Mouse (Mus musculus) ES-E14 (cell line): ENCODE results near the gene Vmn1r101. TPM values are rescaled to one million over a fixed set of nuclear protein-coding genes. Genes with fewer than 3 reads are reported as not detected.
"Not testable (repeated sequence)": the region's sequence is repeated elsewhere in the genome, so short reads cannot be mapped to it uniquely, and the experiment has no call there.

ENCODE experiments used
- DNase-seq: peaks from one replicate; pipeline ENCODE4 v3.0.0-alpha.2; 2013; ENCODE audit warnings: low read depth, low spot score
- H3K27ac ChIP-seq: 2 replicates; pipeline ENCODE4 v1.5.1; 2012; ENCODE audit warnings: low read depth, mild to moderate bottlenecking, low read length, moderate library complexity, mixed read lengths; ENCODE audit not compliant: poor library complexity, insufficient read depth, severe bottlenecking
- H3K36me3 ChIP-seq: 2 replicates; pipeline ENCODE4 v1.6.1; 2012; ENCODE audit warnings: mild to moderate bottlenecking, low read length, moderate library complexity, mixed read lengths; ENCODE audit not compliant: control insufficient read depth, poor library complexity, insufficient read depth, severe bottlenecking
- H3K4me1 ChIP-seq, 2 experiments: fragments of 150-350 bp in 1 of 2; sonication (generic) in 1 of 2; 2 replicates each; pipeline ENCODE4 v1.6.1; 2012; ENCODE audit warnings: low read length in 2 of 2, mild to moderate bottlenecking in 1 of 2, mixed read lengths in 1 of 2; ENCODE audit not compliant: control insufficient read depth in 2 of 2, insufficient read depth in 2 of 2, poor library complexity in 1 of 2
- H3K4me3 ChIP-seq, 2 experiments: fragments of 150-350 bp in 1 of 2; sonication (generic) in 1 of 2; 2 replicates each; pipeline ENCODE4 v1.5.1; 2012; ENCODE audit warnings: low read length in 2 of 2, low read depth in 1 of 2, mild to moderate bottlenecking in 1 of 2, mixed read lengths in 1 of 2; ENCODE audit not compliant: insufficient read depth in 1 of 2, poor library complexity in 1 of 2, severe bottlenecking in 1 of 2
- H3K9ac ChIP-seq: 2 replicates; pipeline ENCODE4 v1.6.1; 2012; ENCODE audit warnings: low read depth, mild to moderate bottlenecking, low read length, mixed read lengths; ENCODE audit not compliant: poor library complexity, insufficient read depth, severe bottlenecking
- H3K9me3 ChIP-seq: fragments of 150-350 bp; sonication (generic); 2 replicates; pipeline ENCODE4 v1.6.1; 2012; ENCODE audit warnings: low read depth, mild to moderate bottlenecking, low read length; ENCODE audit not compliant: control insufficient read depth, insufficient read depth
- in situ Hi-C, 2 experiments: fragments of 600-800 bp; cut with MboI; formaldehyde crosslinking; loops; one replicate each; pipeline ENCODE4 v1.15.1; 2025; ENCODE audit warnings: low sequenced_read_pairs in 2 of 2, inconsistent platforms in 1 of 2; ENCODE audit not compliant: unreplicated experiment in 2 of 2
- total RNA-seq: library from RNA; depleted of rRNA; stranded (reverse); fragments of 300-350 nt; gene quantifications from 2 replicates; pipeline ENCODE4 v1.2.3, GENCODE M21; 2012; rRNA removed

Vmn1r101 gene
- total RNA-seq: not detected in 2 replicates

DNA sequence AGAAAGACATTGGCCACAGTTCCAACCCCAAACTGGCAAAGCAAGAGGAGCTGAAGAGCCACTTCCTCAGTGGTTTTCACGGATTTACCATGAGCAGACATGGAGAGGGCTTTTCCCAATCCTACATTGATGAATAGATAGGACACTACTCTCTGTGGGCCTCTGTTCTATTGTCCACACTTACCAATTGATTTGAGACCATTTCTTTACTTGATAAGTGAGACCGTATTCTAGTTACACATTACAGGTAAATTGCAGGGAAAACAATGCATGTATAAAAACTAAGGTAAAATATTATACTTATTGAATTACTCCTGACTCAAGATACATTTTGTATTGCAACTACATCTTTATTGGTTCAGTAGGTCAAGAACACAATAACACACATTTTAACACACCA, at the start of gene Vmn1r101:
Vmn1r101 (minus strand) TSS at position 101 of the 400 bp plus-strand sequence.
- H3K27ac ChIP-seq, in situ Hi-C loops, H3K4me3 ChIP-seq, H3K9ac ChIP-seq, H3K36me3 ChIP-seq, H3K9me3 ChIP-seq, H3K4me1 ChIP-seq, DNase-seq: not testable (repeated sequence)

GRCm38 (mm10) chr7:20474825-20475224, 32.4 kb upstream of the Vmn1r101 start, which contains the start of gene Gm10670:
Gene Gm10670 (minus strand): TSS chr7:20474925.
- H3K36me3 ChIP-seq, DNase-seq, H3K27ac ChIP-seq, in situ Hi-C loops, H3K4me3 ChIP-seq, H3K4me1 ChIP-seq, H3K9ac ChIP-seq, H3K9me3 ChIP-seq: not testable (repeated sequence)

- H3K9ac ChIP-seq, H3K4me1 ChIP-seq, H3K27ac ChIP-seq, H3K4me3 ChIP-seq, H3K36me3 ChIP-seq, in situ Hi-C loops, H3K9me3 ChIP-seq, DNase-seq: not testable (repeated sequence)
These were observed 24.8 kb downstream of the Vmn1r101 start, which contains the start of gene Vmn1r100 for GRCm38 (mm10) chr7:20417642-20418041. Gene Vmn1r100 (plus strand): TSS chr7:20417942.

Other genes with a start within 250 kb of the Vmn1r101 start
- not detected in 2 replicates for gene Vmn1r95, start 248.9 kb downstream of the Vmn1r101 start, total RNA-seq
- not detected in 2 replicates for gene Gm6164, start 237.0 kb downstream of the Vmn1r101 start, total RNA-seq
- gene Gm4498, start 208.8 kb downstream of the Vmn1r101 start, total RNA-seq: not detected in 2 replicates
- gene Gm5890, start 179.8 kb downstream of the Vmn1r101 start, total RNA-seq: not detected in 2 replicates
- gene Gm4133, start 108.5 kb downstream of the Vmn1r101 start, total RNA-seq: not detected in 2 replicates
- gene Gm5728, start 67.2 kb downstream of the Vmn1r101 start, total RNA-seq: not detected in 2 replicates
- gene Vmn1r100, start 24.7 kb downstream of the Vmn1r101 start, total RNA-seq: not detected in 2 replicates
- not detected in 2 replicates for gene Gm10670, start 32.3 kb upstream of the Vmn1r101 start, total RNA-seq
- gene Vmn1r103, start 67.9 kb upstream of the Vmn1r101 start, total RNA-seq: not detected in 2 replicates
- gene Vmn1r104, start 91.2 kb upstream of the Vmn1r101 start, total RNA-seq: not detected in 2 replicates
- not detected in 2 replicates for gene Gm5726, start 103.2 kb upstream of the Vmn1r101 start, total RNA-seq
- not detected in 2 replicates for gene Gm4141, start 133.6 kb upstream of the Vmn1r101 start, total RNA-seq
- not detected in 2 replicates for gene Gm4513, start 156.4 kb upstream of the Vmn1r101 start, total RNA-seq
- not detected in 2 replicates for gene Vmn1r107, start 226.3 kb upstream of the Vmn1r101 start, total RNA-seq